Comparison of ENCODE assay signal across 20 mouse cellular contexts in genomic region chr1:68466390-68466960, GRCm38 (mm10).
DNase-seq lines count a peak whose midpoint lies in the region; ATAC-seq and TF ChIP-seq lines count a peak whose summit lies in the region.
"Had no signal": no experiment of that assay in that cellular context is flagged by ENCODE, and none has a peak within 500 bp of the region (broad histone marks: within the 10 kb centered on the region; RNA-seq: fewer than 3 reads in every experiment).

No protein-coding gene starts in this region.

- no peak overlapping the region for H3K4me2 ChIP-seq in kidney, postnatal 0 days (ENCODE audit: low read length)
- H3K4me2 ChIP-seq in stomach, postnatal 0 days (replicated peaks; ENCODE audit: low read depth): no peak overlapping the region
- H3K4me2 ChIP-seq: embryonic facial prominence, embryonic 15.5 days; heart, embryonic 12.5 days; hindbrain, embryonic 15.5 days had no signal

- no peaks in the 10 kb centered on the region for H3K9me3 ChIP-seq in kidney, postnatal 0 days (replicated peaks; ENCODE audit: low read length)
- H3K9me3 ChIP-seq in stomach, postnatal 0 days (ENCODE audit: control insufficient read depth, low read length): no peaks in the 10 kb centered on the region
- H3K9me3 ChIP-seq: embryonic facial prominence, embryonic 15.5 days; forebrain, embryonic 10.5 days; heart, embryonic 12.5 days; hindbrain, embryonic 10.5 days; hindbrain, embryonic 15.5 days had no signal

- H3K27ac ChIP-seq in kidney, postnatal 0 days: no peak overlapping the region
- no peak overlapping the region for H3K27ac ChIP-seq in stomach, postnatal 0 days (replicated peaks)
- H3K27ac ChIP-seq: embryonic facial prominence, embryonic 15.5 days; forebrain, embryonic 10.5 days; heart, adult 2 months; hindbrain, embryonic 10.5 days; hindbrain, embryonic 15.5 days had no signal

- no peak for TF ChIP-seq EP300 in stomach, postnatal 0 days (optimal IDR thresholded peaks at IDR 0.05)

- no peaks in the 10 kb centered on the region for H3K4me1 ChIP-seq in kidney, postnatal 0 days (replicated peaks; ENCODE audit: insufficient read depth, low read length)
- H3K4me1 ChIP-seq in stomach, postnatal 0 days (replicated peaks; ENCODE audit: control insufficient read depth, insufficient read depth): no peaks in the 10 kb centered on the region
- H3K4me1 ChIP-seq: embryonic facial prominence, embryonic 15.5 days; heart, embryonic 12.5 days; hindbrain, embryonic 10.5 days; hindbrain, embryonic 15.5 days had no signal

- no peaks in the 10 kb centered on the region for H3K27me3 ChIP-seq in kidney, postnatal 0 days (ENCODE audit: insufficient read depth, low read length)
- no peaks in the 10 kb centered on the region for H3K27me3 ChIP-seq in stomach, postnatal 0 days (ENCODE audit: control insufficient read depth, insufficient read depth, low read length)
- H3K27me3 ChIP-seq: CH12.LX; embryonic facial prominence, embryonic 15.5 days; heart, embryonic 12.5 days; hindbrain, embryonic 15.5 days had no signal

- no peak for ATAC-seq in kidney, postnatal 0 days (replicated peaks; ENCODE audit: low FRiP score, low read depth)
- ATAC-seq in stomach, postnatal 0 days (ENCODE audit: low FRiP score, low TSS enrichment): peak; percentile 93
- ATAC-seq in inflammation-experienced regulatory T-cells, adult 6 months: no peak
- ATAC-seq: forebrain, embryonic 16.5 days had no signal

- H3K36me3 ChIP-seq in kidney, postnatal 0 days (ENCODE audit: insufficient read depth, low read length): no peaks in the 10 kb centered on the region
- H3K36me3 ChIP-seq in stomach, postnatal 0 days (ENCODE audit: control insufficient read depth, insufficient read depth, low read length): no peaks in the 10 kb centered on the region
- H3K36me3 ChIP-seq: embryonic facial prominence, embryonic 15.5 days; forebrain, embryonic 10.5 days; heart, embryonic 12.5 days; hindbrain, embryonic 10.5 days; hindbrain, embryonic 15.5 days had no signal

- H3K4me3 ChIP-seq in kidney, postnatal 0 days (replicated peaks; ENCODE audit: low read depth, low read length): no peak overlapping the region
- H3K4me3 ChIP-seq in stomach, postnatal 0 days (ENCODE audit: low read depth, low read length): no peak overlapping the region
- H3K4me3 ChIP-seq: embryonic facial prominence, embryonic 15.5 days; erythroblast, embryonic 14.5 days; forebrain, embryonic 10.5 days; heart, adult 2 months; heart, embryonic 12.5 days; hindbrain, embryonic 10.5 days; hindbrain, embryonic 15.5 days had no signal

- no peak for TF ChIP-seq CTCF in kidney, postnatal 0 days (IDR thresholded peaks at IDR 0.05; ENCODE audit: low read depth)
- TF ChIP-seq CTCF in stomach, postnatal 0 days (IDR thresholded peaks at IDR 0.05; ENCODE audit: low read depth): no peak

- peak; percentile 5 for DNase-seq in kidney, postnatal 0 days (ENCODE audit: low spot score)
- no peak for DNase-seq in kidney, adult 11 months
- DNase-seq in Muller cell, postnatal 12 days (ENCODE audit: inconsistent ontology term): peak; percentile 53
- DNase-seq in large intestine, adult 2 months (ENCODE audit: low read depth, low spot score): peak; percentile 4
- DNase-seq in stomach, postnatal 0 days (ENCODE audit: low spot score): no peak
- DNase-seq: adrenal gland, adult 2 months; adrenal gland, postnatal 25 days; cerebellum, adult 2 months; cerebellum, postnatal 10 days; gastrocnemius, postnatal 10 days; heart, adult 2 months had no signal

- no peak overlapping the region for H3K9ac ChIP-seq in kidney, postnatal 0 days (ENCODE audit: low read depth, low read length)
- H3K9ac ChIP-seq in stomach, postnatal 0 days (ENCODE audit: low read length): no peak overlapping the region
- H3K9ac ChIP-seq: embryonic facial prominence, embryonic 15.5 days; heart, embryonic 12.5 days; hindbrain, embryonic 15.5 days had no signal

Comparison
In these comparisons a context has a peak if more than half of its experiments do, and no peak if none do; other contexts are left out.
1. DNase-seq: peak in kidney, postnatal 0 days (single experiment), Muller cell, postnatal 12 days (single experiment) and large intestine, adult 2 months (single experiment); none in kidney, adult 11 months (single experiment) and stomach, postnatal 0 days (single experiment).